Mouse (Mus musculus) T-helper 1 cell (primary cell): ENCODE measurements around the gene Atp8a2.

Experiments
- in situ Hi-C: fragments of 300-600 bp; cut with MboI, MseI; formaldehyde crosslinking; loops from one replicate; pipeline ENCODE4 v1.15.1; 2025; ENCODE audit warnings: high pct_unique_total_duplicates

The Atp8a2 gene

GRCm38 (mm10) chr14:59607021-59607420 is 590.0 kb downstream of the Atp8a2 start:
- in situ Hi-C loops, result loop anchor here (5.0 kb wide), 3 partner anchors 95 to 410 kb away; no protein-coding TSS in a partner anchor

GRCm38 (mm10) chr14:59605671-59606353 is 591.2 kb downstream of the Atp8a2 start:
- in situ Hi-C loops, result loop anchor here (5.0 kb wide), 3 partner anchors 96 to 411 kb away; no protein-coding TSS in a partner anchor

GRCm38 (mm10) chr14:59604002-59604645 is 592.9 kb downstream of the Atp8a2 start:
- in situ Hi-C loops, result no loop called here

- in situ Hi-C loops, result no loop called here
Measured at GRCm38 (mm10) chr14:59598260-59598627, 598.7 kb downstream of the Atp8a2 start.

GRCm38 (mm10) chr14:59597398-59598259 is 599.4 kb downstream of the Atp8a2 start, which contains the start of gene Cdadc1:
TSS of gene Cdadc1 (minus strand) at chr14:59597959.
- in situ Hi-C loops, result no loop called here

GRCm38 (mm10) chr14:59594988-59595387 is 602.0 kb downstream of the Atp8a2 start:
- in situ Hi-C loops, result no loop called here

- in situ Hi-C loops, result no loop called here
Measured at GRCm38 (mm10) chr14:59592593-59592992, 604.4 kb downstream of the Atp8a2 start.

- in situ Hi-C loops, result no loop called here
Measured at GRCm38 (mm10) chr14:59591901-59592300, 605.1 kb downstream of the Atp8a2 start.

GRCm38 (mm10) chr14:59590614-59591013 is 606.4 kb downstream of the Atp8a2 start:
- in situ Hi-C loops, result no loop called here
